Mouse (Mus musculus) limb, embryonic 14.5 days (tissue): ENCODE data around the gene Cd59a. TPM values are rescaled to one million over a fixed set of nuclear protein-coding genes. Genes with fewer than 3 reads are reported as not detected.
"Not testable (repeated sequence)": the region's sequence is repeated elsewhere in the genome, so short reads cannot be mapped to it uniquely, and the experiment has no call there.

Experiments
- ATAC-seq: fragments of 200-750 bp; cut with Nextera tagmentation; 2 replicates; pipeline ENCODE4 v1.8.0; 2017; ENCODE audit warnings: low read depth, moderate number of reproducible peaks, moderate TSS enrichment; ENCODE audit not compliant: low FRiP score
- DNase-seq: peaks from one replicate; pipeline ENCODE4 v3.0.0-alpha.2; 2015; ENCODE audit warnings: low spot score
- H3K27ac ChIP-seq: fragments of 300-500 bp; sonication (generic); replicated peaks from 2 replicates; pipeline ENCODE4 v1.5.1; 2014; ENCODE audit warnings: low read depth, mild to moderate bottlenecking, low read length, moderate library complexity, mixed read lengths
- H3K27me3 ChIP-seq: fragments of 300-500 bp; sonication (generic); 2 replicates; pipeline ENCODE4 v1.6.1; 2014; ENCODE audit warnings: low read length, mixed read lengths; ENCODE audit not compliant: control insufficient read depth, insufficient read depth
- H3K36me3 ChIP-seq: fragments of 300-500 bp; sonication (generic); 2 replicates; pipeline ENCODE4 v1.6.1; 2014; ENCODE audit warnings: mild to moderate bottlenecking, low read length, moderate library complexity, mixed read lengths; ENCODE audit not compliant: control insufficient read depth, insufficient read depth
- H3K4me1 ChIP-seq: fragments of 300-500 bp; sonication (generic); 2 replicates; pipeline ENCODE4 v1.6.1; 2014; ENCODE audit warnings: antibody characterized with exemption, low read length, mixed read lengths; ENCODE audit not compliant: control insufficient read depth, insufficient read depth
- H3K4me2 ChIP-seq: fragments of 300-500 bp; sonication (generic); replicated peaks from 2 replicates; pipeline ENCODE4 v1.6.1; 2014; ENCODE audit warnings: low read depth, mild to moderate bottlenecking, low read length, moderate library complexity; ENCODE audit not compliant: severe bottlenecking
- H3K4me3 ChIP-seq: fragments of 300-500 bp; sonication (generic); replicated peaks from 2 replicates; pipeline ENCODE4 v1.5.1; 2014; ENCODE audit warnings: low read length
- H3K9ac ChIP-seq: fragments of 300-500 bp; sonication (generic); 2 replicates; pipeline ENCODE4 v1.6.1; 2014; ENCODE audit warnings: mild to moderate bottlenecking, low read depth, low read length, moderate library complexity; ENCODE audit not compliant: severe bottlenecking
- H3K9me3 ChIP-seq: fragments of 300-500 bp; sonication (generic); 2 replicates; pipeline ENCODE4 v1.6.1; 2016; ENCODE audit warnings: low read length; ENCODE audit not compliant: control insufficient read depth
- POLR2A ChIP-seq: fragments of 200-500 bp; IDR thresholded peaks from 2 replicates; pipeline ENCODE4 v1.8.0; 2012; ENCODE audit warnings: inconsistent platforms, mild to moderate bottlenecking, moderate library complexity, borderline replicate concordance; ENCODE audit not compliant: insufficient read depth, insufficient read length; ENCODE audit errors: extremely low read depth
- WGBS: fragments of 180-500 bp; shearing (Covaris S2); extraction: QIAGEN DNeasy Blood & Tissue Kit; methylation state at CpG from one replicate; pipeline ENCODE4 v1.1.7; 2014; 5-methylcytosine and 5-hydroxymethylcytosine counted together
- polyA plus RNA-seq, 2 experiments: library from polyadenylated mRNA; depleted of rRNA in 1 of 2; stranded (reverse) in 1 of 2; unstranded in 1 of 2; fragments of >200 nt; fragmentation: Nextera tagmentation in 1 of 2; extraction: Ambion mirVana in 1 of 2; gene quantifications; 2 replicates each; pipeline versions ENCODE4 v1.2.1 to v1.2.3; 2012 to 2014

Cd59a gene
- polyA plus RNA-seq, 2 experiments: 9.9 to 14.4 TPM

DNA sequence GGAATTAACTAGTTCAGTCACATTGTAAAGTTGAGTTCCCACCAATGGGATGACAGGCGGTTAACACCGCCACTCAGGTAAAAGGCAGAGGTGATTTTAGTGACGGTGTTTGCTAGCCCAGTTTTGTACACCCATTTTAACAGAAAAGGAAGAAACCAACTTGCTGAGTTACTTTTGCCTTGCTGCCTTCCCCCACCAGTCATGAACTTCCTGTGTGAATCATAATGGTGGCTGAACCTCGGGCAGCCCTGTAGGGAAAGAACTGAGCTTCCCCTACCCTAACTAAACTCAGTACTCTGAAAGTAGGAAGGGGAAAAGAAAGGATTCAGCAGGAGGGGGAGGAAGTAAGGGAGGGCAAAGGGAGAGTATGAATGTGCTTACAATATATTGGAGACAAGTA, 14.4 kb downstream of the Cd59a start:
- no peak for TF ChIP-seq POLR2A

DNA sequence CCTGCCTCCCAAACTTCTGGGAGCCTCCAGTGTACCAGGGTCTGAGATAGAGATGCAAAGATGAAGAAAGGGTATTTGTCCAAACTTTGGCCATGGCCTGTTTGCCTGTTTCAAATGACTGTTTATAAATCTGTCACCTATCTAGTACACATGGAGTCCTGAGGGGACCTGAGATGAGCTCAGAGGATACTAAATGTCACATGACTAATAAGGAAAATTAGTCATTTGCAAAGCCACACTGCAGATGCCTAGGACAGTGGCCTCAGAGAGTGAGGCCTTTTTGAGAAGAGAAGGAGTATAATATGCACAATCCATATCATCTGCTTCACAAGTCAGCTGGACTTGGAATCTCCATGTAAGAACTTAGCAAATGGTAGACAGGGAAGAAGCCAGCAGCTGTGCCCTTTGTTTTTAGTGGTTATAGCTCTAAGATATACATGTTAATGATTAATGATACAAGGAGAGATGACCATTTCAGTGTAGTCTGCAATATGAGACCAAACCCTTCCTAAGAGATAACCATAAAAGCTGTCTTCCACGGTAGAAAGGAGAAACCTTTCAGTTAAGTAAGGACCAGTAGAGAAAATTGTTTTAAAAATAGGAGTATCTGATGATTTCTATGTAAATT, 15.7 kb downstream of the Cd59a start:
- no CpG with 5 or more reads among the region's 1 CpGs for WGBS
- not testable (repeated sequence) for H3K27ac ChIP-seq

More for the DNA sequence above, 14.4 kb downstream of the Cd59a start:
- ATAC-seq: no peak
- Histone ChIP-seq H3K4me2 (no peak overlapping the region), H3K9me3 (no peaks in the 10 kb centered on the region), H3K36me3 (no peaks in the 10 kb centered on the region), H3K4me3 (no peak overlapping the region), H3K4me1 (no peaks in the 10 kb centered on the region), H3K27me3 (no peaks in the 10 kb centered on the region), H3K9ac (no peak overlapping the region), H3K27ac (no peak overlapping the region)
- no peak for DNase-seq
- WGBS: 78% methylated on average over 4 of the region's 4 CpGs

DNA sequence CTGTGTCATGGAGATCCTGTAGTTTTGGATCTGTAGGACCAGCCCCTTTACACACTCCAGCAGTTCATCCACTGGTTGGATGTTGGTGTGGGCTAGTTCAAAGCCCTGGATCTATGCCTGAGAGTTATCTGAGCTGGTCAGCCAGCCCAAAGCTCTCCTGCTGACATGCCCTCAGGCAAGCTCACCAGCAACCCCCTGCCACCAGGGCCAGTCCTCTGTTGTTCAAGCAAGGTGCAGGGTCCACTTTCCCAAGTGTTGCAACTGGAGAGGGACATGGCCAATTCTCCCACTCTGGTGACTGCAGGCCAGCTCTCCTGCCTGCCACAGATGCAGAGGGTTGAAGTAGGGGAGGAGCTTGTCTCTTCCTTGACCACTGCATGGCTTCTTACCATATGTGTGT, 18.0 kb downstream of the Cd59a start:
- not testable (repeated sequence) for H3K27ac ChIP-seq, ATAC-seq

More for the DNA sequence above, 15.7 kb downstream of the Cd59a start:
- H3K36me3 ChIP-seq, H3K4me1 ChIP-seq, ATAC-seq, DNase-seq, H3K27me3 ChIP-seq, H3K9me3 ChIP-seq, H3K9ac ChIP-seq, H3K4me2 ChIP-seq, H3K4me3 ChIP-seq: not testable (repeated sequence)

GRCm38 (mm10) chr2:104114898-104115297, 19.3 kb downstream of the Cd59a start:
- TF ChIP-seq POLR2A: no peak
- no peak for ATAC-seq

More for the DNA sequence above, 18.0 kb downstream of the Cd59a start:
- DNase-seq, H3K27me3 ChIP-seq, H3K9ac ChIP-seq, H3K36me3 ChIP-seq, H3K4me1 ChIP-seq, H3K4me3 ChIP-seq, H3K4me2 ChIP-seq, H3K9me3 ChIP-seq: not testable (repeated sequence)

GRCm38 (mm10) chr2:104117173-104117572, 21.6 kb downstream of the Cd59a start:
- H3K27ac ChIP-seq, H3K4me3 ChIP-seq, H3K27me3 ChIP-seq, ATAC-seq, H3K4me2 ChIP-seq, H3K36me3 ChIP-seq, H3K9ac ChIP-seq, H3K4me1 ChIP-seq, H3K9me3 ChIP-seq, DNase-seq: not testable (repeated sequence)

More at GRCm38 (mm10) chr2:104114898-104115297, 19.3 kb downstream of the Cd59a start:
- H3K4me3 ChIP-seq: no peak overlapping the region
- no peak overlapping the region for H3K9ac ChIP-seq
- no peak overlapping the region for H3K4me2 ChIP-seq
- H3K27me3 ChIP-seq: no peaks in the 10 kb centered on the region
- WGBS: 92% methylated on average over 3 of the region's 3 CpGs
- H3K27ac ChIP-seq: no peak overlapping the region
- no peaks in the 10 kb centered on the region for H3K4me1 ChIP-seq
- DNase-seq: no peak
- H3K9me3 ChIP-seq: no peaks in the 10 kb centered on the region
- no peaks in the 10 kb centered on the region for H3K36me3 ChIP-seq

GRCm38 (mm10) chr2:104119097-104119496, 23.5 kb downstream of the Cd59a start:
- no peak for ATAC-seq
- WGBS: 48% methylated on average over 1 of the region's 1 CpGs
- 0 out of 2 replicates have a peak, but pooled peaks cover 3% of the 10 kb centered on the region for H3K27me3 ChIP-seq
- no peaks in the 10 kb centered on the region for H3K9me3 ChIP-seq
- no peak overlapping the region for H3K27ac ChIP-seq
- no peak overlapping the region for H3K9ac ChIP-seq
- H3K4me3 ChIP-seq: no peak overlapping the region
- no peak for TF ChIP-seq POLR2A
- peaks cover 8% of the 10 kb centered on the region; the same call in 1 of the 2 replicates for H3K4me1 ChIP-seq
- no peak for DNase-seq
- H3K36me3 ChIP-seq: no peaks in the 10 kb centered on the region
- no peak overlapping the region for H3K4me2 ChIP-seq
